12 mouse cellular contexts compared by ENCODE assay signal in genomic region chr7:5012681-5013513, GRCm38 (mm10). TPM values are rescaled to one million over a fixed set of nuclear protein-coding genes. Genes with fewer than 3 reads are reported as not detected.
A peak's percentile ranks its signal among the peaks of the same experiment; 100 is the strongest.
DNase-seq lines count a peak whose midpoint lies in the region; ATAC-seq lines count a peak whose summit lies in the region.
"Had no signal": no experiment of that assay in that cellular context is flagged by ENCODE, and none has a peak within 500 bp of the region (broad histone marks: within the 10 kb centered on the region; RNA-seq: fewer than 3 reads in every experiment).

No protein-coding gene starts in this region.

- H3K9ac ChIP-seq in midbrain, embryonic 12.5 days (replicated peaks), result no peak overlapping the region
- no peak overlapping the region for H3K9ac ChIP-seq in midbrain, embryonic 11.5 days (ENCODE audit: low read length)
- H3K9ac ChIP-seq in limb, embryonic 12.5 days (replicated peaks), result no peak overlapping the region
- H3K9ac ChIP-seq in stomach, embryonic 16.5 days (ENCODE audit: low read length), result no peak overlapping the region

- 88% methylated on average over 27 of the region's 27 CpGs for WGBS in heart, embryonic 10.5 days
- WGBS in midbrain, embryonic 12.5 days, result 90% methylated on average over 27 of the region's 27 CpGs
- 89% methylated on average over 27 of the region's 27 CpGs for WGBS in midbrain, embryonic 11.5 days
- 92% methylated on average over 27 of the region's 27 CpGs for WGBS in limb, embryonic 12.5 days
- 87% methylated on average over 27 of the region's 27 CpGs for WGBS in stomach, embryonic 16.5 days

- H3K27ac ChIP-seq in heart, embryonic 10.5 days, result peak overlapping the region; percentile 56; the same call in 1 of the 2 replicates
- H3K27ac ChIP-seq in midbrain, embryonic 12.5 days (replicated peaks), result no peak overlapping the region
- H3K27ac ChIP-seq in midbrain, embryonic 11.5 days (ENCODE audit: low read depth, low read length), result no peak overlapping the region
- H3K27ac ChIP-seq in limb, embryonic 12.5 days, result no peak overlapping the region
- no peak overlapping the region for H3K27ac ChIP-seq in stomach, embryonic 16.5 days (ENCODE audit: low read length)
- H3K27ac ChIP-seq: midbrain, embryonic 15.5 days had no signal

- no peaks in the 10 kb centered on the region for H3K27me3 ChIP-seq in heart, embryonic 10.5 days (ENCODE audit: insufficient read depth, poor library complexity, severe bottlenecking)
- no peaks in the 10 kb centered on the region for H3K27me3 ChIP-seq in midbrain, embryonic 12.5 days
- no peaks in the 10 kb centered on the region for H3K27me3 ChIP-seq in midbrain, embryonic 11.5 days (ENCODE audit: control insufficient read depth, insufficient read depth, low read length)
- H3K27me3 ChIP-seq in limb, embryonic 12.5 days, result no peaks in the 10 kb centered on the region
- H3K27me3 ChIP-seq in stomach, embryonic 16.5 days (ENCODE audit: control insufficient read depth, insufficient read depth, low read length), result no peaks in the 10 kb centered on the region
- H3K27me3 ChIP-seq: midbrain, embryonic 15.5 days had no signal

- peaks cover 65% of the 10 kb centered on the region for H3K36me3 ChIP-seq in heart, embryonic 10.5 days
- peaks cover 54% of the 10 kb centered on the region for H3K36me3 ChIP-seq in midbrain, embryonic 12.5 days
- peaks cover 32% of the 10 kb centered on the region for H3K36me3 ChIP-seq in midbrain, embryonic 11.5 days (ENCODE audit: control insufficient read depth, insufficient read depth, low read length)
- H3K36me3 ChIP-seq in limb, embryonic 12.5 days, result peaks cover 63% of the 10 kb centered on the region
- H3K36me3 ChIP-seq in stomach, embryonic 16.5 days (ENCODE audit: control insufficient read depth, insufficient read depth, low read length), result peaks cover 46% of the 10 kb centered on the region

- intact Hi-C loops in heart, postnatal 14 days (cut with DNase I), result loop anchor here (2.0 to 5.0 kb wide), 2 partner anchors 16 to 34 kb away; partner anchors contain the start of gene Zfp579
- intact Hi-C loops in left cerebral cortex, postnatal 14 days (cut with DNase I), result no loop called here

- peak overlapping the region; percentile 84 for H3K4me3 ChIP-seq in heart, embryonic 10.5 days
- H3K4me3 ChIP-seq in midbrain, embryonic 12.5 days, result no peak overlapping the region
- H3K4me3 ChIP-seq in midbrain, embryonic 11.5 days (ENCODE audit: low read depth, low read length), result no peak overlapping the region
- 0 out of 2 replicates have a peak overlapping the region, but pooled peaks have one; percentile 66 for H3K4me3 ChIP-seq in limb, embryonic 12.5 days (replicated peaks)
- 0 out of 2 replicates have a peak overlapping the region, but pooled peaks have one; percentile 83 for H3K4me3 ChIP-seq in stomach, embryonic 16.5 days (replicated peaks; ENCODE audit: low read length)

- H3K4me2 ChIP-seq in midbrain, embryonic 12.5 days (replicated peaks), result peak overlapping the region; percentile 55; the same call in 1 of the 2 replicates
- H3K4me2 ChIP-seq in midbrain, embryonic 11.5 days, result no peak overlapping the region
- H3K4me2 ChIP-seq in limb, embryonic 12.5 days, result peak overlapping the region; percentile 61
- H3K4me2 ChIP-seq in stomach, embryonic 16.5 days (ENCODE audit: low read depth, low read length), result peak overlapping the region; percentile 55

- no peak for DNase-seq in heart, embryonic 10.5 days (ENCODE audit: low spot score)
- DNase-seq in heart, postnatal 14 days, result no peak
- DNase-seq in midbrain, embryonic 11.5 days (ENCODE audit: low spot score, missing footprints), result no peak
- no peak for DNase-seq in left cerebral cortex, postnatal 14 days (ENCODE audit: low spot score in 2 of 2)
- no peak for DNase-seq in cerebellum, adult 18-20 months
- DNase-seq: kidney, adult 8-10 months; right cerebral cortex, postnatal 25 days had no signal

- ATAC-seq in midbrain, embryonic 12.5 days (ENCODE audit: low FRiP score, low read depth), result no peak
- no peak for ATAC-seq in midbrain, embryonic 11.5 days (ENCODE audit: low FRiP score)
- no peak for ATAC-seq in limb, embryonic 12.5 days (ENCODE audit: insufficient number of reproducible peaks, insufficient read depth, low FRiP score, low TSS enrichment, low read depth)
- no peak for ATAC-seq in stomach, embryonic 16.5 days (ENCODE audit: insufficient read depth, low FRiP score)
- ATAC-seq: midbrain, embryonic 15.5 days had no signal

- H3K9me3 ChIP-seq in heart, embryonic 10.5 days, result peaks cover 6% of the 10 kb centered on the region; the same call in 1 of the 2 replicates
- H3K9me3 ChIP-seq in midbrain, embryonic 12.5 days, result no peaks in the 10 kb centered on the region
- no peaks in the 10 kb centered on the region for H3K9me3 ChIP-seq in midbrain, embryonic 11.5 days (ENCODE audit: control insufficient read depth, low read length)
- H3K9me3 ChIP-seq in limb, embryonic 12.5 days, result peaks cover 7% of the 10 kb centered on the region; the same call in 1 of the 2 replicates
- 0 out of 2 replicates have a peak, but pooled peaks cover 2% of the 10 kb centered on the region for H3K9me3 ChIP-seq in stomach, embryonic 16.5 days (replicated peaks; ENCODE audit: control insufficient read depth, low read length)
- H3K9me3 ChIP-seq: midbrain, embryonic 15.5 days had no signal

- H3K4me1 ChIP-seq in heart, embryonic 10.5 days, result 0 out of 2 replicates have a peak, but pooled peaks cover 4% of the 10 kb centered on the region
- H3K4me1 ChIP-seq in midbrain, embryonic 12.5 days, result peaks cover 10% of the 10 kb centered on the region
- H3K4me1 ChIP-seq in midbrain, embryonic 11.5 days (ENCODE audit: control insufficient read depth, insufficient read depth, low read length), result no peaks in the 10 kb centered on the region
- 0 out of 2 replicates have a peak, but pooled peaks cover 5% of the 10 kb centered on the region for H3K4me1 ChIP-seq in limb, embryonic 12.5 days (replicated peaks)
- H3K4me1 ChIP-seq in stomach, embryonic 16.5 days (ENCODE audit: control insufficient read depth, insufficient read depth, low read length), result peaks cover 5% of the 10 kb centered on the region

RNA-seq across cellular contexts. Expression of gene Zfp524, which starts 1.3 kb away (rescaled TPM):
- polyA plus RNA-seq in heart, embryonic 10.5 days (2016; fragmentation: Nextera tagmentation; extraction: Ambion mirVana), result 10.0 and 11.4 TPM in 2 replicates
- total RNA-seq in heart, postnatal 14 days (2021), result 1 to 10 TPM; 8.1 to 8.6 TPM
- polyA plus RNA-seq in midbrain, embryonic 12.5 days (2016; fragmentation: Nextera tagmentation; extraction: Ambion mirVana), result 7.5 and 9.3 TPM in 2 replicates
- 7.6 and 9.2 TPM in 2 replicates for polyA plus RNA-seq in midbrain, embryonic 11.5 days (2014; fragmentation: Nextera tagmentation; extraction: Ambion mirVana)
- polyA plus RNA-seq in limb, embryonic 12.5 days (2016; fragmentation: Nextera tagmentation; extraction: Ambion mirVana), result 7.1 and 7.8 TPM in 2 replicates
- polyA plus RNA-seq in stomach, embryonic 16.5 days (2015; fragmentation: Nextera tagmentation; extraction: Ambion mirVana), result 17.2 and 17.5 TPM in 2 replicates
- 1 to 10 TPM; 5.3 to 6.7 TPM for total RNA-seq in left cerebral cortex, postnatal 14 days (2021)

RNA-seq across cellular contexts. Expression of gene Fiz1, which starts 1.6 kb away (rescaled TPM):
- 36.1 and 43.5 TPM in 2 replicates for polyA plus RNA-seq in heart, embryonic 10.5 days (2016; fragmentation: Nextera tagmentation; extraction: Ambion mirVana)
- total RNA-seq in heart, postnatal 14 days (2021), result 10 to 100 TPM; 17.0 to 20.2 TPM
- polyA plus RNA-seq in midbrain, embryonic 12.5 days (2016; fragmentation: Nextera tagmentation; extraction: Ambion mirVana), result 69.0 and 73.4 TPM in 2 replicates
- 42.4 and 49.4 TPM in 2 replicates for polyA plus RNA-seq in midbrain, embryonic 11.5 days (2014; fragmentation: Nextera tagmentation; extraction: Ambion mirVana)
- 57.9 and 58.9 TPM in 2 replicates for polyA plus RNA-seq in limb, embryonic 12.5 days (2016; fragmentation: Nextera tagmentation; extraction: Ambion mirVana)
- polyA plus RNA-seq in stomach, embryonic 16.5 days (2015; fragmentation: Nextera tagmentation; extraction: Ambion mirVana), result 18.9 and 22.6 TPM in 2 replicates
- total RNA-seq in left cerebral cortex, postnatal 14 days (2021), result 10 to 100 TPM; 24.9 to 25.3 TPM

RNA-seq across cellular contexts. Expression of gene Gm44973, which starts 2.4 kb away (rescaled TPM):
- 0.72 TPM in 1 of 2 replicates, not detected in the other for polyA plus RNA-seq in heart, embryonic 10.5 days (2016; fragmentation: Nextera tagmentation; extraction: Ambion mirVana)
- not detected for total RNA-seq in heart, postnatal 14 days (2021)
- 0.25 TPM in 1 of 2 replicates, not detected in the other for polyA plus RNA-seq in midbrain, embryonic 12.5 days (2016; fragmentation: Nextera tagmentation; extraction: Ambion mirVana)
- 0.34 TPM in 1 of 2 replicates, not detected in the other for polyA plus RNA-seq in midbrain, embryonic 11.5 days (2014; fragmentation: Nextera tagmentation; extraction: Ambion mirVana)
- 1.2 TPM in 1 of 2 replicates, not detected in the other for polyA plus RNA-seq in limb, embryonic 12.5 days (2016; fragmentation: Nextera tagmentation; extraction: Ambion mirVana)
- 0.99 and 1.3 TPM in 2 replicates for polyA plus RNA-seq in stomach, embryonic 16.5 days (2015; fragmentation: Nextera tagmentation; extraction: Ambion mirVana)
- total RNA-seq in left cerebral cortex, postnatal 14 days (2021), result not detected
- total RNA-seq: adrenal gland, postnatal 4 days had no signal

RNA-seq across cellular contexts. Expression of gene Zfp865, which starts 7.3 kb away (rescaled TPM):
- 3.8 and 4.4 TPM in 2 replicates for polyA plus RNA-seq in heart, embryonic 10.5 days (2016; fragmentation: Nextera tagmentation; extraction: Ambion mirVana)
- total RNA-seq in heart, postnatal 14 days (2021), result 10 to 100 TPM; 18.2 to 19.9 TPM
- polyA plus RNA-seq in midbrain, embryonic 12.5 days (2016; fragmentation: Nextera tagmentation; extraction: Ambion mirVana), result 7.6 and 7.9 TPM in 2 replicates
- polyA plus RNA-seq in midbrain, embryonic 11.5 days (2014; fragmentation: Nextera tagmentation; extraction: Ambion mirVana), result 4.8 and 5.1 TPM in 2 replicates
- 7.0 and 8.1 TPM in 2 replicates for polyA plus RNA-seq in limb, embryonic 12.5 days (2016; fragmentation: Nextera tagmentation; extraction: Ambion mirVana)
- polyA plus RNA-seq in stomach, embryonic 16.5 days (2015; fragmentation: Nextera tagmentation; extraction: Ambion mirVana), result 3.7 and 4.1 TPM in 2 replicates
- 10 to 100 TPM; 34.1 to 35.2 TPM for total RNA-seq in left cerebral cortex, postnatal 14 days (2021)

RNA-seq across cellular contexts. Expression of gene Ccdc106, which starts 7.5 kb away (rescaled TPM):
- 1.4 and 4.7 TPM in 2 replicates for polyA plus RNA-seq in heart, embryonic 10.5 days (2016; fragmentation: Nextera tagmentation; extraction: Ambion mirVana)
- total RNA-seq in heart, postnatal 14 days (2021), result under 1 TPM; 0.17 TPM
- polyA plus RNA-seq in midbrain, embryonic 12.5 days (2016; fragmentation: Nextera tagmentation; extraction: Ambion mirVana), result 11.1 and 15.6 TPM in 2 replicates
- polyA plus RNA-seq in midbrain, embryonic 11.5 days (2014; fragmentation: Nextera tagmentation; extraction: Ambion mirVana), result 4.0 and 5.0 TPM in 2 replicates
- 27.3 and 27.5 TPM in 2 replicates for polyA plus RNA-seq in limb, embryonic 12.5 days (2016; fragmentation: Nextera tagmentation; extraction: Ambion mirVana)
- 20.6 and 21.9 TPM in 2 replicates for polyA plus RNA-seq in stomach, embryonic 16.5 days (2015; fragmentation: Nextera tagmentation; extraction: Ambion mirVana)
- 10 to 100 TPM; 65.7 to 68.5 TPM for total RNA-seq in left cerebral cortex, postnatal 14 days (2021)

Comparison
In these comparisons a context has a peak if more than half of its experiments do, and no peak if none do; other contexts are left out.
1. H3K4me3 ChIP-seq: peak in heart, embryonic 10.5 days (single experiment), limb, embryonic 12.5 days (single experiment) and stomach, embryonic 16.5 days (single experiment); none in midbrain, embryonic 12.5 days (single experiment) and midbrain, embryonic 11.5 days (single experiment).